Comparison of ENCODE assay signal across 31 mouse cellular contexts in the genomic region with DNA sequence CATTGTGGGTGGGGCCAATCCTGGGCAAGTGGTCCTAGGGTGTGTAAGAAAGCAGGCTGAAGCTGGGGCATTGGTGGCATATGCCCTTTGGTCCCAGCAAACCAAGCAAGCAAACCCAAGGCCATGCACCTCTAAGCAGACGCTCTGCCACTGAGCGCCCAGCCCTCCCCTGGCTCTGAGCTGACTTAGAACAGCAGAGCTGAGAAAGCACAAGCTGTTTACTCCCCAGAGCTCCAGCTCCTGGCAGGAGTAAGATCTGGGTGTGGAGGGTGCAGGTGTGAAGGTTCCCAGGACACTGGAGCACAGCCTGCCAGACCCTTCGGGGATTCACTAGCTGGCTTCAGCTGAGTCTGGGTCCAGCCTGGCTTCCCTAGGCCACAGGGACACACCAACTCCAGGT. TPM values are rescaled to one million over a fixed set of nuclear protein-coding genes. Genes with fewer than 3 reads are reported as not detected.
DNase-seq lines count a peak whose midpoint lies in the region; ATAC-seq and TF ChIP-seq lines count a peak whose summit lies in the region.
"Had no signal": no experiment of that assay in that cellular context is flagged by ENCODE, and none has a peak within 500 bp of the region (broad histone marks: within the 10 kb centered on the region; RNA-seq: fewer than 3 reads in every experiment).

No protein-coding gene starts in this region.

- no peak for TF ChIP-seq POLR2A in spleen, adult 2 months (IDR thresholded peaks at IDR 0.05; ENCODE audit: low read depth, low read length)

- DNase-seq in heart, adult 11 months = peak; percentile 59
- no peak for DNase-seq in heart, embryonic 10.5 days (ENCODE audit: low spot score)
- DNase-seq in spleen, adult 2 months (ENCODE audit: low read depth in 1 of 2, low spot score in 2 of 2) = no peak
- DNase-seq in spleen, postnatal 4 days (ENCODE audit: low spot score in 2 of 2) = no peak
- no peak for DNase-seq in left cerebral cortex, postnatal 4 days
- DNase-seq in right cerebral cortex, adult 2 months (ENCODE audit: low spot score in 2 of 2) = no peak
- DNase-seq: adrenal gland, adult 8-10 months; adrenal gland, postnatal 25 days; B cell, adult 2 months; cerebellum, adult 11-12 months; cerebellum, adult 8-10 months; cerebellum, postnatal 36 days; embryo, embryonic 11 days; gastrocnemius, postnatal 36 days; heart, postnatal 14 days had no signal

- intact Hi-C loops in left cerebral cortex, postnatal 4 days (cut with DNase I) = no loop called here

- H3K4me3 ChIP-seq in heart, embryonic 10.5 days = no peak overlapping the region
- no peak overlapping the region for H3K4me3 ChIP-seq in spleen, adult 2 months (ENCODE audit: extremely low read depth, insufficient read depth, insufficient read length)
- H3K4me3 ChIP-seq in intestine, embryonic 16.5 days (ENCODE audit: low read length) = no peak overlapping the region
- H3K4me3 ChIP-seq in stomach, embryonic 15.5 days (replicated peaks) = no peak overlapping the region
- H3K4me3 ChIP-seq: embryonic facial prominence, embryonic 10.5 days; embryonic facial prominence, embryonic 13.5 days; erythroblast, embryonic 14.5 days; forebrain, embryonic 12.5 days; forebrain, embryonic 15.5 days; heart, embryonic 12.5 days; heart, embryonic 15.5 days; hindbrain, embryonic 13.5 days had no signal

- ATAC-seq in intestine, embryonic 16.5 days = peak; percentile 87
- peak; percentile 80; the same call in 1 of the 2 replicates for ATAC-seq in stomach, embryonic 15.5 days (ENCODE audit: insufficient read depth, low FRiP score, low read depth)
- ATAC-seq: forebrain, embryonic 15.5 days; hindbrain, postnatal 0 days had no signal

- WGBS in heart, embryonic 10.5 days = 83% methylated on average over 3 of the region's 3 CpGs
- 84% methylated on average over 3 of the region's 3 CpGs for WGBS in spleen, adult 2 months
- 86% methylated on average over 3 of the region's 3 CpGs for WGBS in intestine, embryonic 16.5 days
- WGBS in stomach, embryonic 15.5 days = 78% methylated on average over 3 of the region's 3 CpGs

- H3K9ac ChIP-seq in intestine, embryonic 16.5 days (ENCODE audit: low read depth, low read length) = no peak overlapping the region
- H3K9ac ChIP-seq in stomach, embryonic 15.5 days = no peak overlapping the region
- H3K9ac ChIP-seq: embryonic facial prominence, embryonic 13.5 days; forebrain, embryonic 12.5 days; forebrain, embryonic 15.5 days; heart, embryonic 12.5 days; heart, embryonic 15.5 days; hindbrain, embryonic 13.5 days had no signal

- no peaks in the 10 kb centered on the region for H3K36me3 ChIP-seq in heart, embryonic 10.5 days
- no peaks in the 10 kb centered on the region for H3K36me3 ChIP-seq in spleen, adult 2 months (ENCODE audit: control insufficient read depth, insufficient read depth, low read length)
- H3K36me3 ChIP-seq in intestine, embryonic 16.5 days (ENCODE audit: control insufficient read depth, insufficient read depth, low read length) = no peaks in the 10 kb centered on the region
- no peaks in the 10 kb centered on the region for H3K36me3 ChIP-seq in stomach, embryonic 15.5 days
- H3K36me3 ChIP-seq: embryonic facial prominence, embryonic 10.5 days; embryonic facial prominence, embryonic 13.5 days; forebrain, embryonic 12.5 days; forebrain, embryonic 15.5 days; heart, embryonic 12.5 days; heart, embryonic 15.5 days; hindbrain, embryonic 13.5 days had no signal

- H3K27ac ChIP-seq in heart, embryonic 10.5 days = no peak overlapping the region
- H3K27ac ChIP-seq in spleen, adult 2 months (ENCODE audit: insufficient read depth, low read length) = 0 out of 2 replicates have a peak overlapping the region, but pooled peaks have one; percentile 8
- no peak overlapping the region for H3K27ac ChIP-seq in intestine, embryonic 16.5 days (ENCODE audit: low read length)
- no peak overlapping the region for H3K27ac ChIP-seq in stomach, embryonic 15.5 days
- H3K27ac ChIP-seq: embryonic facial prominence, embryonic 10.5 days; embryonic facial prominence, embryonic 13.5 days; forebrain, embryonic 12.5 days; forebrain, embryonic 15.5 days; heart, embryonic 15.5 days; hindbrain, embryonic 13.5 days; hindbrain, postnatal 0 days had no signal

- H3K9me3 ChIP-seq in heart, embryonic 10.5 days = no peaks in the 10 kb centered on the region
- H3K9me3 ChIP-seq in intestine, embryonic 16.5 days (ENCODE audit: control insufficient read depth, low read length) = no peaks in the 10 kb centered on the region
- no peaks in the 10 kb centered on the region for H3K9me3 ChIP-seq in stomach, embryonic 15.5 days
- H3K9me3 ChIP-seq: embryonic facial prominence, embryonic 10.5 days; embryonic facial prominence, embryonic 13.5 days; forebrain, embryonic 12.5 days; forebrain, embryonic 15.5 days; heart, embryonic 12.5 days; heart, embryonic 15.5 days; hindbrain, embryonic 13.5 days had no signal

- no peaks in the 10 kb centered on the region for H3K27me3 ChIP-seq in heart, embryonic 10.5 days (ENCODE audit: insufficient read depth, poor library complexity, severe bottlenecking)
- H3K27me3 ChIP-seq in spleen, adult 2 months (ENCODE audit: control insufficient read depth, insufficient read depth, low read length) = no peaks in the 10 kb centered on the region
- no peaks in the 10 kb centered on the region for H3K27me3 ChIP-seq in intestine, embryonic 16.5 days (replicated peaks; ENCODE audit: control insufficient read depth, insufficient read depth, low read length)
- no peaks in the 10 kb centered on the region for H3K27me3 ChIP-seq in stomach, embryonic 15.5 days (replicated peaks)
- H3K27me3 ChIP-seq: embryonic facial prominence, embryonic 13.5 days; forebrain, embryonic 15.5 days; heart, embryonic 12.5 days; heart, embryonic 15.5 days; hindbrain, embryonic 13.5 days had no signal

- TF ChIP-seq CTCF in spleen, adult 2 months (IDR thresholded peaks at IDR 0.05; ENCODE audit: extremely low read depth, insufficient read depth, insufficient read length, insufficient replicate concordance) = no peak

- H3K4me2 ChIP-seq in intestine, embryonic 16.5 days (ENCODE audit: low read depth, low read length) = no peak overlapping the region
- no peak overlapping the region for H3K4me2 ChIP-seq in stomach, embryonic 15.5 days
- H3K4me2 ChIP-seq: embryonic facial prominence, embryonic 13.5 days; forebrain, embryonic 12.5 days; forebrain, embryonic 15.5 days; heart, embryonic 12.5 days; heart, embryonic 15.5 days; hindbrain, embryonic 13.5 days had no signal

- H3K4me1 ChIP-seq in heart, embryonic 10.5 days = 0 out of 2 replicates have a peak, but pooled peaks cover 3% of the 10 kb centered on the region
- H3K4me1 ChIP-seq in spleen, adult 2 months (ENCODE audit: control insufficient read depth, insufficient read depth, insufficient read length) = peaks cover 3% of the 10 kb centered on the region; the same call in 1 of the 2 replicates
- H3K4me1 ChIP-seq in intestine, embryonic 16.5 days (ENCODE audit: control insufficient read depth, insufficient read depth, low read length) = no peaks in the 10 kb centered on the region
- H3K4me1 ChIP-seq in stomach, embryonic 15.5 days = no peaks in the 10 kb centered on the region
- H3K4me1 ChIP-seq: embryonic facial prominence, embryonic 13.5 days; forebrain, embryonic 12.5 days; forebrain, embryonic 15.5 days; heart, embryonic 12.5 days; heart, embryonic 15.5 days; hindbrain, embryonic 13.5 days had no signal

RNA-seq across cellular contexts. Expression of a gene that starts 15.7 kb away (rescaled TPM):
- 0.21 and 0.62 TPM in 2 replicates for polyA plus RNA-seq in heart, embryonic 10.5 days (2016; fragmentation: Nextera tagmentation; extraction: Ambion mirVana)
- polyA plus RNA-seq in spleen, adult 2 months (2012; rRNA removed) = 3.2 and 4.2 TPM in 2 replicates
- 0.10 and 0.24 TPM in 2 replicates for polyA plus RNA-seq in intestine, embryonic 16.5 days (2015; fragmentation: Nextera tagmentation; extraction: Ambion mirVana)
- 0.39 and 0.50 TPM in 2 replicates for polyA plus RNA-seq in stomach, embryonic 15.5 days (2015; fragmentation: Nextera tagmentation; extraction: Ambion mirVana)
- under 1 TPM in 1 of 2 experiments, not detected in 1; 0.50 TPM for total RNA-seq in left cerebral cortex, postnatal 4 days (2021)
- total RNA-seq: ES-E14; granulocyte monocyte progenitor cell, adult 5-6 weeks; hematopoietic stem cell, adult 5-6 weeks had no signal
- polyA plus RNA-seq: embryonic facial prominence, embryonic 10.5 days; erythroblast, embryonic 14.5 days had no signal

RNA-seq across cellular contexts. Expression of a gene that starts 47.3 kb away (rescaled TPM):
- 39.0 and 42.7 TPM in 2 replicates for polyA plus RNA-seq in heart, embryonic 10.5 days (2016; fragmentation: Nextera tagmentation; extraction: Ambion mirVana)
- 15.0 and 16.3 TPM in 2 replicates for polyA plus RNA-seq in spleen, adult 2 months (2012; rRNA removed)
- polyA plus RNA-seq in intestine, embryonic 16.5 days (2015; fragmentation: Nextera tagmentation; extraction: Ambion mirVana) = 43.0 and 44.9 TPM in 2 replicates
- polyA plus RNA-seq in stomach, embryonic 15.5 days (2015; fragmentation: Nextera tagmentation; extraction: Ambion mirVana) = 42.3 and 45.4 TPM in 2 replicates
- total RNA-seq in left cerebral cortex, postnatal 4 days (2021) = 100 to 1,000 TPM; 108 to 110 TPM

RNA-seq across cellular contexts. Expression of a gene that starts 53.8 kb away (rescaled TPM):
- 0.08 and 0.10 TPM in 2 replicates for polyA plus RNA-seq in heart, embryonic 10.5 days (2016; fragmentation: Nextera tagmentation; extraction: Ambion mirVana)
- not detected in 2 replicates for polyA plus RNA-seq in spleen, adult 2 months (2012; rRNA removed)
- not detected in 2 replicates for polyA plus RNA-seq in intestine, embryonic 16.5 days (2015; fragmentation: Nextera tagmentation; extraction: Ambion mirVana)
- not detected in 2 replicates for polyA plus RNA-seq in stomach, embryonic 15.5 days (2015; fragmentation: Nextera tagmentation; extraction: Ambion mirVana)
- under 1 TPM in 1 of 2 experiments, not detected in 1; 0.16 TPM for total RNA-seq in left cerebral cortex, postnatal 4 days (2021)
- total RNA-seq: adrenal gland, postnatal 25 days; gastrocnemius, postnatal 36 days; granulocyte monocyte progenitor cell, adult 5-6 weeks; hematopoietic stem cell, adult 5-6 weeks had no signal
- polyA plus RNA-seq: activated CD4-positive, CD25-positive, alpha-beta regulatory T cell, adult 4 months; embryonic facial prominence, embryonic 10.5 days; embryonic facial prominence, embryonic 13.5 days; inflammation-experienced regulatory T-cells, adult 6 months had no signal
